Mouse (Mus musculus): ENCODE measurements around the gene Olfr493. TPM values are rescaled to one million over a fixed set of nuclear protein-coding genes. Genes with fewer than 3 reads are reported as not detected.

Gene Olfr493
- not detected in 4 replicates for total RNA-seq (2023)

GRCm38 (mm10) chr7:108346879-108347278, at the start of gene Olfr493:
Gene Olfr493, minus strand, starts transcription at chr7:108346979.

GRCm38 (mm10) chr7:108392867-108393266, 46.1 kb upstream of the Olfr493 start, which contains the start of gene Olfr495:
Gene Olfr495, plus strand, starts transcription at chr7:108393167.

GRCm38 (mm10) chr7:108365035-108365434, 18.3 kb upstream of the Olfr493 start, which contains the start of gene Olfr494:
Gene Olfr494, plus strand, starts transcription at chr7:108365335.

DNA sequence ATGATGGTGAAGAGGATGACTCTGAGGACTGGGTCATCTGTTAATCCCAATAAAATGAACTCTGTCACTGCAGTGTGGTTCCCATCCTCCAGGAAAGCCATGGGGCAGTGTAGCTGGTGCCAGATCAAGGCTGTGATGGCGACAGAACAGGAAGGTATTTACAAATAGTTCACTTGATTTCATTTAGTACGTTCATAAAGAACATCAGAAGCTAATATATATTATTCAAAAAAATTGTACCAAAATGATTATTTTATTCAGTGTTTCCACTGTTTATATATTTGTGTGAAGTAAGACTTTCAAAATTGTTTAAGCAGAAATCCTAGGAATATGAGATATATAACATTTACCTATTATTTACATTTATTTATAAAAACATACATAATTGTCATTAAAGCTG, 23.2 kb downstream of the Olfr493 start, which contains the start of gene Olfr492:
Olfr492 (minus strand) TSS at position 101 of the 400 bp plus-strand sequence.

DNA sequence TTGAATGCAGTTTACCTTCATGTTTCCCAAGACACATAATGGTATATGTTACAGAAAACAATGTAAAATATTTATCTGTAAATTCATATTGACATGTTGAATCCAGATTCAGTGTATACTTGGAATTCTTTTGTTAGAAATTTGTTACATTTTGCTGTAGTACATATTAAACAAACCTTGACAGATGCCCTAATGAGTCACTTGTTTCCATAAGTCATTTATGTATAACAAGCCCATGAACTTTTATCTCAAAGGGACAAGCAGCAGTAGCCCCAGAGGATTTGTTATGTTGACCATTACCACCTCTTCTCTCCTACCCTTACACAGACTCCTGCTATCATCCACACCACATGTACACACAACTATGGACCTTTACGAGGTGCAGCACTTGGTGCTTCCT, 33.6 kb downstream of the Olfr493 start, which contains the start of gene Olfr491:
Olfr491 (plus strand) TSS at position 301 of the 400 bp plus-strand sequence.

Other genes starting within 250 kb of the Olfr493 start
- 0.77 to 1.7 TPM (median 1.5 TPM) in 4 replicates for gene Olfr482, start 249.4 kb downstream of the Olfr493 start, total RNA-seq (2023)
- gene Olfr483, start 246.1 kb downstream of the Olfr493 start, total RNA-seq (2023): not detected in 4 replicates
- gene Olfr484, start 219.5 kb downstream of the Olfr493 start, total RNA-seq (2023): not detected in 4 replicates
- gene Olfr485, start 187.1 kb downstream of the Olfr493 start, total RNA-seq (2023): not detected in 4 replicates
- gene Olfr486, start 174.2 kb downstream of the Olfr493 start, total RNA-seq (2023): not detected in 4 replicates
- gene Olfr487, start 132.3 kb downstream of the Olfr493 start, total RNA-seq (2023): not detected in 4 replicates
- not detected in 4 replicates for gene Olfr488, start 88.6 kb downstream of the Olfr493 start, total RNA-seq (2023)
- not detected in 4 replicates for gene Olfr490, start 58.0 kb downstream of the Olfr493 start, total RNA-seq (2023)
- gene Olfr491, start 33.5 kb downstream of the Olfr493 start, total RNA-seq (2023): not detected in 4 replicates
- gene Olfr492, start 23.3 kb downstream of the Olfr493 start, total RNA-seq (2023): not detected in 4 replicates
- not detected in 4 replicates for gene Olfr494, start 18.4 kb upstream of the Olfr493 start, total RNA-seq (2023)
- not detected in 4 replicates for gene Olfr495, start 46.2 kb upstream of the Olfr493 start, total RNA-seq (2023)
- gene Olfr497, start 73.4 kb upstream of the Olfr493 start, total RNA-seq (2023): not detected in 4 replicates
- not detected in 4 replicates for gene Olfr498, start 118.3 kb upstream of the Olfr493 start, total RNA-seq (2023)
- gene Olfr502, start 178.1 kb upstream of the Olfr493 start, total RNA-seq (2023): not detected in 4 replicates
- gene Olfr503, start 197.5 kb upstream of the Olfr493 start, total RNA-seq (2023): not detected in 4 replicates
- gene Olfr504, start 218.8 kb upstream of the Olfr493 start, total RNA-seq (2023): not detected in 4 replicates

Data from B cell, adult 62 days (primary cell).